Mouse (Mus musculus) bone marrow macrophage, adult 2 months (primary cell): ENCODE results near the gene Skil.

Experiments
- CTCF ChIP-seq: IDR thresholded peaks from 2 replicates; pipeline ENCODE4 v1.5.1; 2012; ENCODE audit warnings: low read depth, mild to moderate bottlenecking, low read length, moderate library complexity
- POLR2A ChIP-seq: IDR thresholded peaks from 2 replicates; pipeline ENCODE4 v1.6.1; 2012; ENCODE audit warnings: mild to moderate bottlenecking, low read depth, low read length, borderline replicate concordance

- TF ChIP-seq POLR2A: no peak
- TF ChIP-seq CTCF: no peak
Measured at GRCm38 (mm10) chr3:31149706-31150105, 54.8 kb downstream of the Skil start, which contains the start of gene Cldn11.
